Mouse (Mus musculus): ENCODE results near the gene Ppp1r16b. TPM values are rescaled to one million over a fixed set of nuclear protein-coding genes. Genes with fewer than 3 reads are reported as not detected.

The Ppp1r16b gene
- polyA plus RNA-seq, 1 experiment from 2014 or later, result 4.5 TPM

GRCm38 (mm10) chr2:158800788-158801187 lies 135.6 kb downstream of the Ppp1r16b start:
- Histone ChIP-seq H3K4me1 (ENCODE audit: control insufficient read depth, insufficient read depth, low read length) (no peaks in the 10 kb centered on the region), H3K36me3 (ENCODE audit: control insufficient read depth, insufficient read depth, low read length) (peaks cover 11% of the 10 kb centered on the region), H3K9ac (ENCODE audit: low read depth, low read length) (no peak overlapping the region), H3K27me3 (ENCODE audit: control insufficient read depth, insufficient read depth, low read length) (no peaks in the 10 kb centered on the region), H3K4me3 (ENCODE audit: low read depth, low read length) (no peak overlapping the region), H3K27ac (ENCODE audit: low read depth, low read length) (no peak overlapping the region), H3K9me3 (replicated peaks; ENCODE audit: control insufficient read depth, low read length) (peaks cover 2% of the 10 kb centered on the region; the same call in 1 of the 2 replicates), H3K4me2 (no peak overlapping the region)
- WGBS (ENCODE audit: insufficient replicate concordance), result 93% methylated on average over 8 of the region's 8 CpGs
- no peak for ATAC-seq (replicated peaks; ENCODE audit: insufficient number of reproducible peaks, low FRiP score, low TSS enrichment)

DNA sequence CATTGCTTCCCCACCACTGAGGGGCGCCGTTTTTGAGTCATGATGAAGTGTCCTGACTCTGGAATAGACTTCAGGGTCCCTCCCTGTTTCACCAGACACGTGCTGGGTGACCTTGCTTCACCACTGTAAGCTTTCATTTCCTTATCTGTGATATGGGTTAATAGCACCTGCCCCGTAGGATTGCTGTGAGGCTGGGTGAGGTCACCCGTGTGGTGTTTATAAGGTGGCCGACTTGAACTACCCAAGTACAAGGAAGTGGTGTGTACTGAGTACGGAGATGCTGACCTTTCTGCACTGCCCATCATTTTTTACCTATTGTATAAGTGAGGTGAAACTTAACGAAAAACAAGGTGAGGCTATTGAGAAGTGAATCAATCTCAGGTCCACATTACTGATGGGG lies 138.4 kb downstream of the Ppp1r16b start:
- H3K4me3 ChIP-seq (ENCODE audit: low read depth, low read length), result no peak overlapping the region

DNA sequence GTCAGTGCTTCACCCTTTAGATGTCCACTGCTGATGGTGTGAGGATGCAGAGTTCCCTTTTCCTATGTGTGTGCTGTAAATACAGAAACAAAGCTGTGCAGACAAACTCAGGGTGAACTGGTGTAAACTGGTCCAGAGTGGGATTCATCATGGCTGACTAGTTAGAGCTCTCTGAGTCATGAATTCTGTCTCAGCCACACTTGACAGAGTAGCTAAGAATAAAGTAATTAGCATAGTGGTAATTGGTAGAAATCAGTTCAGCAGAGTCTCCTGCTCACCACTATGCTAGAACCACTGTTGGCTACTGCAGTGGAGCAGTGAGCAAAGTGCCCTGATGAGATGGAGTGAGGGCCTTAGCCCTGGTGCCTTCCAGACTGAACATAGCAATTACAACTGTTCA lies 150.5 kb downstream of the Ppp1r16b start:
- Histone ChIP-seq H3K27me3 (ENCODE audit: control insufficient read depth, insufficient read depth, low read length) (no peaks in the 10 kb centered on the region), H3K27ac (ENCODE audit: low read depth, low read length) (no peak overlapping the region), H3K9ac (ENCODE audit: low read depth, low read length) (no peak overlapping the region), H3K4me2 (no peak overlapping the region), H3K4me3 (ENCODE audit: low read depth, low read length) (no peak overlapping the region), H3K4me1 (ENCODE audit: control insufficient read depth, insufficient read depth, low read length) (no peaks in the 10 kb centered on the region), H3K9me3 (replicated peaks; ENCODE audit: control insufficient read depth, low read length) (no peaks in the 10 kb centered on the region), H3K36me3 (ENCODE audit: control insufficient read depth, insufficient read depth, low read length) (peaks cover 15% of the 10 kb centered on the region)
- no peak for ATAC-seq (replicated peaks; ENCODE audit: insufficient number of reproducible peaks, low FRiP score, low TSS enrichment)

More for the DNA sequence above, 138.4 kb downstream of the Ppp1r16b start:
- no peaks in the 10 kb centered on the region for H3K27me3 ChIP-seq (ENCODE audit: control insufficient read depth, insufficient read depth, low read length)
- peaks cover 2% of the 10 kb centered on the region; the same call in 1 of the 2 replicates for H3K9me3 ChIP-seq (replicated peaks; ENCODE audit: control insufficient read depth, low read length)
- peaks cover 15% of the 10 kb centered on the region for H3K36me3 ChIP-seq (ENCODE audit: control insufficient read depth, insufficient read depth, low read length)
- no peaks in the 10 kb centered on the region for H3K4me1 ChIP-seq (ENCODE audit: control insufficient read depth, insufficient read depth, low read length)
- no peak overlapping the region for H3K4me2 ChIP-seq
- 87% methylated on average over 8 of the region's 8 CpGs for WGBS (ENCODE audit: insufficient replicate concordance)
- no peak for ATAC-seq (replicated peaks; ENCODE audit: insufficient number of reproducible peaks, low FRiP score, low TSS enrichment)
- no peak overlapping the region for H3K9ac ChIP-seq (ENCODE audit: low read depth, low read length)
- H3K27ac ChIP-seq (ENCODE audit: low read depth, low read length), result no peak overlapping the region

MicroRNAs encoded within 50 kb of the gene (microRNA counts, 519-probe panel; counts per million panel counts)
- 32.2 counts per million for microRNA mmu-miR-3474

Small RNAs within 50 kb of the gene (microRNA-seq; reads per million reads assigned to microRNA genes)
- gene Gm26141 (ENCODE audit: borderline number of aligned reads) (not detected), gene Mir3474 (ENCODE audit: borderline number of aligned reads) (4.1 reads per million, percentile 35 among the genes with 10 or more reads in this experiment)

Other genes with a start within 250 kb of the Ppp1r16b start
- gene Adig, start 162.8 kb upstream of the Ppp1r16b start, polyA plus RNA-seq (2014; fragmentation: Nextera tagmentation; extraction: Ambion mirVana), result not detected in 2 replicates
- not detected in 2 replicates for gene Arhgap40, start 152.6 kb upstream of the Ppp1r16b start, polyA plus RNA-seq (2014; fragmentation: Nextera tagmentation; extraction: Ambion mirVana)
- 0.07 and 0.10 TPM in 2 replicates for gene Slc32a1, start 54.6 kb upstream of the Ppp1r16b start, polyA plus RNA-seq (2014; fragmentation: Nextera tagmentation; extraction: Ambion mirVana)
- 8.7 and 8.8 TPM in 2 replicates for gene Actr5, start 40.5 kb upstream of the Ppp1r16b start, polyA plus RNA-seq (2014; fragmentation: Nextera tagmentation; extraction: Ambion mirVana)
- gene Fam83d, start 102.7 kb downstream of the Ppp1r16b start, polyA plus RNA-seq (2014; fragmentation: Nextera tagmentation; extraction: Ambion mirVana), result 50.1 and 54.4 TPM in 2 replicates
- 14.2 and 15.3 TPM in 2 replicates for gene Dhx35, start 129.4 kb downstream of the Ppp1r16b start, polyA plus RNA-seq (2014; fragmentation: Nextera tagmentation; extraction: Ambion mirVana)

All from heart, embryonic 11.5 days (tissue).